Mouse (Mus musculus): ENCODE results near the gene Ptprcap. TPM values are rescaled to one million over a fixed set of nuclear protein-coding genes. Genes with fewer than 3 reads are reported as not detected.

Ptprcap gene
- polyA plus RNA-seq, 1 experiment from 2014 or later: 1.2 TPM

- ATAC-seq (replicated peaks; ENCODE audit: low FRiP score): peak; percentile 89
- peak within 1 kb of the TSS; percentile 75 for H3K4me3 ChIP-seq (replicated peaks)
- H3K9me3 ChIP-seq (replicated peaks): no peaks in the 10 kb centered on the region
- WGBS: 6% methylated on average over 42 of the region's 42 CpGs
- H3K9ac ChIP-seq: peak within 1 kb of the TSS; percentile 80
- H3K4me2 ChIP-seq: peak within 1 kb of the TSS; percentile 89
- peaks cover 18% of the 10 kb centered on the region for H3K4me1 ChIP-seq
- H3K27me3 ChIP-seq: no peaks in the 10 kb centered on the region
- H3K36me3 ChIP-seq: peaks cover 37% of the 10 kb centered on the region
- peak within 1 kb of the TSS; percentile 32 for H3K27ac ChIP-seq
Observed at GRCm38 (mm10) chr19:4162646-4163542, 9.5 kb downstream of the Ptprcap start, which contains the start of gene Rps6kb2. Gene Rps6kb2, minus strand, starts transcription at chr19:4163354.

DNA sequence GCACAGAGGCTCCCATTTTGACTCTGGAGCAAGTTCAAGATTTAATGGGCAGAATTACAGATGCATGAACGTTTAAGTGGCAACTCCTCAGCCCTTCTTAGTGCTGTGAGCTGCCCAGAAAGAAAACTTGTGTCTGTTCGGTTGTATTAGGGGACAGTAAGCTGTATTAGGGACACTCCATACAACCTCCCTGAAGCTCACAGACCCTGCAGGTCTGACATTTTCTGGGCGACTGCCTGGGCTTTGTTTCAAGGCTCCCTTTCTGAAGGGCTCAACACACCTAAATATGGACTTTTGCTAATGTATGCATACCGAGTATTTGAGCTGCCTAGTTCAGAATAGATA lies 10.1 kb downstream of the Ptprcap start:
- Histone ChIP-seq H3K27ac (peak overlapping the region; percentile 29), H3K4me3 (replicated peaks) (peak overlapping the region; percentile 75), H3K36me3 (peaks cover 31% of the 10 kb centered on the region), H3K4me2 (peak overlapping the region; percentile 89), H3K9ac (peak overlapping the region; percentile 80), H3K27me3 (no peaks in the 10 kb centered on the region), H3K4me1 (peaks cover 18% of the 10 kb centered on the region), H3K9me3 (replicated peaks) (no peaks in the 10 kb centered on the region)
- 33% methylated on average over 4 of the region's 4 CpGs for WGBS
- ATAC-seq (replicated peaks; ENCODE audit: low FRiP score): peak; percentile 11; the same call in 1 of the 2 replicates

GRCm38 (mm10) chr19:4164100-4164499 lies 10.7 kb downstream of the Ptprcap start:
- Histone ChIP-seq H3K4me3 (replicated peaks) (no peak overlapping the region), H3K4me1 (peaks cover 18% of the 10 kb centered on the region), H3K36me3 (peaks cover 25% of the 10 kb centered on the region), H3K27ac (0 out of 2 replicates have a peak overlapping the region, but pooled peaks have one; percentile 32), H3K9ac (no peak overlapping the region), H3K4me2 (no peak overlapping the region), H3K9me3 (replicated peaks) (no peaks in the 10 kb centered on the region), H3K27me3 (no peaks in the 10 kb centered on the region)
- 84% methylated on average over 3 of the region's 3 CpGs for WGBS
- ATAC-seq (replicated peaks; ENCODE audit: low FRiP score): no peak

DNA sequence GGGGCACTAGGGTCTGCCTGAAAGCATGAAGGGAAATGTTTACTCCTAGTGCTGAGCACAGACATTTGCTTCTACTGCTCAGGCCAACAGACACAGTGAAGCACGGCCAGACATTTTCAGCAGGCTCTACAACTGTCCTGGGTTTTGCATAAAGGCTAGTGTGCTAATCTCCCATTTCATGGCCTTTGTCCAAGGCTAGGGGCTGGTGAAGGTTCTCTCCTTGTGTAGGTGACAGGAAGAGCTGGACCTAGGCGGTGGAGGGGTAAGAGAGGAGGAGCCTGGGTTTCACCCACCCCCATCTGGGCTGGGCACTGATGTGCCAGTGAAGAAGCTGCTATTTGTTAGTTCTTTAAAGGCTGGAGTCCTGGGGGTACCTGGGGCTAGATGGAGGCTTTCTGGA lies 11.3 kb downstream of the Ptprcap start:
- H3K27me3 ChIP-seq: no peaks in the 10 kb centered on the region
- H3K27ac ChIP-seq: peak overlapping the region; percentile 32; the same call in 1 of the 2 replicates
- no peaks in the 10 kb centered on the region for H3K9me3 ChIP-seq (replicated peaks)
- H3K9ac ChIP-seq: no peak overlapping the region
- ATAC-seq (replicated peaks; ENCODE audit: low FRiP score): no peak
- peaks cover 19% of the 10 kb centered on the region for H3K36me3 ChIP-seq
- H3K4me2 ChIP-seq: no peak overlapping the region
- H3K4me3 ChIP-seq (replicated peaks): no peak overlapping the region
- peaks cover 20% of the 10 kb centered on the region for H3K4me1 ChIP-seq
- 72% methylated on average over 2 of the region's 2 CpGs for WGBS

GRCm38 (mm10) chr19:4166678-4167476 lies 13.5 kb downstream of the Ptprcap start:
- no peak for ATAC-seq (replicated peaks; ENCODE audit: low FRiP score)
- H3K27me3 ChIP-seq: no peaks in the 10 kb centered on the region
- no peak overlapping the region for H3K27ac ChIP-seq
- WGBS: 83% methylated on average over 9 of the region's 9 CpGs
- no peak overlapping the region for H3K4me2 ChIP-seq
- no peaks in the 10 kb centered on the region for H3K9me3 ChIP-seq (replicated peaks)
- H3K36me3 ChIP-seq: no peaks in the 10 kb centered on the region
- no peak overlapping the region for H3K4me3 ChIP-seq (replicated peaks)
- H3K9ac ChIP-seq: no peak overlapping the region
- peaks cover 41% of the 10 kb centered on the region for H3K4me1 ChIP-seq

DNA sequence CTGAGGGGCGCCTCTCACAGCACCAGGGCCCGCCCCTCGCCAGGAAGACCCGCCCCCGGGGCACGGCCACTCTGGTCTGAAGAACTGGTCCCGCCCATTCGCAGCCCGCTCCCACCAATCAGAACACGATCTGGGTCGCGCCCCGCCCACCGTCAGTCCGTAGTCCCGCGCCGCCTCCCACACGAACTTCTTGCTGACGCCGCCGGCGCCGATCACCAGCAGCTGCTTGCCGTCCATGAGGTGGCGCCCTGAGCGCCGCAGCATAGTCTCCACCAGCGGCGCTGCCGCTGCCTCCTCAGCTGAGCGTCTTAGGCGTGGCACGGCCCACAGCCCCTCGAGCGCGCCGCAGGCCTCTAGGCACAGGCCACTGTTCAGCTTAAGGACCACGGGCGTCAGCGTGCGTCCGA lies 16.0 kb downstream of the Ptprcap start:
- H3K9me3 ChIP-seq (replicated peaks): no peaks in the 10 kb centered on the region
- no peaks in the 10 kb centered on the region for H3K36me3 ChIP-seq
- H3K9ac ChIP-seq: peak overlapping the region; percentile 76
- peak; percentile 95 for ATAC-seq (replicated peaks; ENCODE audit: low FRiP score)
- H3K27me3 ChIP-seq: no peaks in the 10 kb centered on the region
- WGBS: under 1% methylated on average over 43 of the region's 43 CpGs
- peaks cover 30% of the 10 kb centered on the region for H3K4me1 ChIP-seq
- peak overlapping the region; percentile 93 for H3K4me2 ChIP-seq
- H3K27ac ChIP-seq: peak overlapping the region; percentile 92
- peak overlapping the region; percentile 51 for H3K4me3 ChIP-seq (replicated peaks)

DNA sequence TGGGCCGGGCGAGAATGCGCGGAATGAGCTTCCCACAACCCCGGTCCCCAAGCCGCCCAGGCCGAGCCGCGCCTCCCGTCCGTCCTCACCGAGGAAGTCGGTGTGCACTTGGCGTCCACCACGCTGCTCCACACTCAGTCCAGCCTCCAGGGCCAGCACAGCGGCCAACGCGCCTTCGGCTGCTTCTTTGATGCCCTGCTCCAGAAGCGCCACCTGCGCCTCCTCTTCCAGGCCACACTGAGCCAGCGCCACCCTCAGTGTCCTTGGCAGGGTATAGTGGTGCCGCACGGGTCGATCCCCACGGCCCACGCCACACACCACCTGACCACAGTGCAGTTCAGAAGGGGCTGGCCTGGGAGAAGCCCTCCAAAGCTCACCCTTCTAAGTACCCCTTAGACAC lies 16.4 kb downstream of the Ptprcap start:
- ATAC-seq (replicated peaks; ENCODE audit: low FRiP score): peak; percentile 73

GRCm38 (mm10) chr19:4170723-4171392 lies 17.5 kb downstream of the Ptprcap start:
- peaks cover 2% of the 10 kb centered on the region; the same call in 1 of the 2 replicates for H3K27me3 ChIP-seq
- H3K27ac ChIP-seq: no peak overlapping the region; the same call in 1 of the 2 replicates
- no peaks in the 10 kb centered on the region for H3K36me3 ChIP-seq
- H3K4me3 ChIP-seq (replicated peaks): no peak overlapping the region
- no peak overlapping the region for H3K9ac ChIP-seq
- no peaks in the 10 kb centered on the region for H3K9me3 ChIP-seq (replicated peaks)
- peaks cover 40% of the 10 kb centered on the region for H3K4me1 ChIP-seq
- no peak for ATAC-seq (replicated peaks; ENCODE audit: low FRiP score)
- H3K4me2 ChIP-seq: no peak overlapping the region
- 81% methylated on average over 10 of the region's 10 CpGs for WGBS

More for the DNA sequence above, 16.4 kb downstream of the Ptprcap start:
- H3K4me1 ChIP-seq: peaks cover 30% of the 10 kb centered on the region
- H3K36me3 ChIP-seq: no peaks in the 10 kb centered on the region
- peak overlapping the region; percentile 93 for H3K4me2 ChIP-seq
- H3K27me3 ChIP-seq: no peaks in the 10 kb centered on the region
- peak overlapping the region; percentile 76 for H3K9ac ChIP-seq
- H3K9me3 ChIP-seq (replicated peaks): no peaks in the 10 kb centered on the region
- peak overlapping the region; percentile 92 for H3K27ac ChIP-seq
- 9% methylated on average over 27 of the region's 27 CpGs for WGBS
- H3K4me3 ChIP-seq (replicated peaks): peak overlapping the region; percentile 51

DNA sequence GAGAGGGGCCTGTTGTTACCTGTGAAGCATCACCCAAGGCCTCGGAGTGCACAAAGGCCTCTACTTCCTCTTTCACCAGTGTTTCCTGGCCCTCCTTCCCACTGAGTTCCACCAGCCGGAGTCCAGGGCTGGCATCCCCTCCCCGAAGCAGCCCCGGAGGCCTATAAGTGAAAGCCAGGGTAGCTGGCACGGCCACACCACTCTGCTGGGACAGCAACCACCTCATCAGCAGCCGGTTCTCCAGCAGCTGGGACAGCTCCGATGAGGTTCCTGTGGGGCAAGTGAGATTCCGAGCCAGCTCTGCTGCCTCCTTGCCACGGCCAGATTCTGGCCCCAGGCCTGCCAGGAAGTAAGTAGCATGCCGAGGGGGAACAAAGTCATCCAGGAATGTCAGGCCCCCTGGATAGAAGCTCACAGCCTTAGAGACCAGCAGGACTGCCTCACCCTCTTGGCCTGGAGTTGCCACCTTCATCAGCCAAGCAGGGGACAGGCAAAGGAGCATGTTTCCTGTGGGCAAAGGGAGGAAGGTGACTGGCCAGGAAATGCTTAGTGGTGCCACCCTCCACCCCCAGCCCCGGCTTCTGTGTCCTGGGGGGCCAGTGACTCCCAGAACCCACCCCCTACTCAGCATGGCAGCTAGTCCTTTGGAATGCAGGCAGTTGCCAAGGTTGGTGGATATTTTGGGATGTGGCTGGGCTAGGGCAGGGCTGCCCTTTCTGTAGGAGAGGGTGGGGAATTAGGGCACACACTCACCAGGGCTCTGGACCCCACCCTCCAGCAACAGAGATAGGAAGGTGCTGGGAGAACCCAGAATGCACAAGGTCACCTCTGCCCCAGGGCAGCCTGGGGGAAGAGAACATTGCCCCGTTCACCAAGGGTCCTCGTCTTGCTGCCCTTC lies 18.2 kb downstream of the Ptprcap start:
- H3K27me3 ChIP-seq: peaks cover 5% of the 10 kb centered on the region
- WGBS: 64% methylated on average over 13 of the region's 13 CpGs
- ATAC-seq (replicated peaks; ENCODE audit: low FRiP score): no peak
- H3K4me1 ChIP-seq: peaks cover 42% of the 10 kb centered on the region
- no peak overlapping the region for H3K9ac ChIP-seq
- H3K4me2 ChIP-seq: no peak overlapping the region
- H3K4me3 ChIP-seq (replicated peaks): no peak overlapping the region
- peak overlapping the region; percentile 37; the same call in 1 of the 2 replicates for H3K27ac ChIP-seq
- no peaks in the 10 kb centered on the region for H3K9me3 ChIP-seq (replicated peaks)
- no peaks in the 10 kb centered on the region for H3K36me3 ChIP-seq

DNA sequence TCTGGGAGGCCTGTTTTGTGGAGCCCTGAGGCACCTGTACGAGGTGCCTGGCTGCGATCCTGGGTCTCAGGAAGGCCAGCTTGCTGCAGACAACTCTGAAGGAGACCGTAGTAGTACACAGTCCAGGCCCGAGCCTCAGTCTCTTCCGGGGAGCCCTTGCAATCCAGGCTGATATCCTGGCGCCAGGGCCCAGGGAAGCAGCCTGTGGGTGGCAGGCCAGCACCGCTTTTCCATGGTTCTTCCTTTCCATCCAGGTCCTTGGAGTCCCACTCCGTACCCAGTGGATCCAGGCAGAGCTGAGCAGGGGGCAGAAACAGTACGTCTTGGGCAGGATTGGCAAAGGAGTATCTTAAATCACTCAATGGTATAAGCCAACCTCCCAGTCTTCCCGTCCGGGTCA lies 19.5 kb downstream of the Ptprcap start:
- no peaks in the 10 kb centered on the region for H3K9me3 ChIP-seq (replicated peaks)
- no peak overlapping the region for H3K27ac ChIP-seq
- peaks cover 9% of the 10 kb centered on the region for H3K27me3 ChIP-seq
- no peak overlapping the region for H3K4me3 ChIP-seq (replicated peaks)
- 53% methylated on average over 11 of the region's 11 CpGs for WGBS
- no peak for ATAC-seq (replicated peaks; ENCODE audit: low FRiP score)
- no peak overlapping the region for H3K9ac ChIP-seq
- H3K4me1 ChIP-seq: peaks cover 42% of the 10 kb centered on the region
- H3K36me3 ChIP-seq: no peaks in the 10 kb centered on the region
- no peak overlapping the region for H3K4me2 ChIP-seq
